21 mouse cellular contexts compared by ENCODE assay signal in genomic region chr6:4723998-4724757, GRCm38 (mm10). TPM values are rescaled to one million over a fixed set of nuclear protein-coding genes. Genes with fewer than 3 reads are reported as not detected.
DNase-seq lines count a peak whose midpoint lies in the region; ATAC-seq lines count a peak whose summit lies in the region.
"Had no signal": no experiment of that assay in that cellular context is flagged by ENCODE, and none has a peak within 500 bp of the region (broad histone marks: within the 10 kb centered on the region; RNA-seq: fewer than 3 reads in every experiment).

No protein-coding gene starts in this region.

- ATAC-seq in forebrain, embryonic 12.5 days (ENCODE audit: low FRiP score) = peak; percentile 67; the same call in 1 of the 2 replicates
- ATAC-seq in neural tube, embryonic 11.5 days (ENCODE audit: insufficient read depth, low FRiP score, low TSS enrichment) = peak; percentile 63; the same call in 1 of the 2 replicates
- peak; percentile 87 for ATAC-seq in neural tube, embryonic 13.5 days (ENCODE audit: low read depth)
- ATAC-seq in erythroid progenitor cell, adult 5-6 weeks (replicated peaks; ENCODE audit: low FRiP score, poor library complexity, severe bottlenecking) = no peak

- no peak overlapping the region for H3K4me3 ChIP-seq in forebrain, embryonic 12.5 days (replicated peaks)
- no peak overlapping the region for H3K4me3 ChIP-seq in forebrain, embryonic 10.5 days
- H3K4me3 ChIP-seq in neural tube, embryonic 11.5 days (ENCODE audit: low read depth, low read length) = no peak overlapping the region
- no peak overlapping the region for H3K4me3 ChIP-seq in neural tube, embryonic 13.5 days
- H3K4me3 ChIP-seq: heart, adult 2 months; heart, embryonic 15.5 days had no signal

- no peaks in the 10 kb centered on the region for H3K36me3 ChIP-seq in forebrain, embryonic 12.5 days (replicated peaks)
- no peaks in the 10 kb centered on the region for H3K36me3 ChIP-seq in forebrain, embryonic 10.5 days (replicated peaks)
- H3K36me3 ChIP-seq in neural tube, embryonic 11.5 days (ENCODE audit: control insufficient read depth, insufficient read depth, low read length) = no peaks in the 10 kb centered on the region
- no peaks in the 10 kb centered on the region for H3K36me3 ChIP-seq in neural tube, embryonic 13.5 days
- H3K36me3 ChIP-seq: heart, embryonic 15.5 days had no signal

- peaks cover 27% of the 10 kb centered on the region for H3K4me1 ChIP-seq in forebrain, embryonic 12.5 days
- H3K4me1 ChIP-seq in forebrain, embryonic 10.5 days = peaks cover 17% of the 10 kb centered on the region
- H3K4me1 ChIP-seq in neural tube, embryonic 11.5 days (ENCODE audit: control insufficient read depth, insufficient read depth, low read length) = peaks cover 6% of the 10 kb centered on the region; the same call in 1 of the 2 replicates
- H3K4me1 ChIP-seq in neural tube, embryonic 13.5 days (replicated peaks) = peaks cover 38% of the 10 kb centered on the region
- H3K4me1 ChIP-seq: heart, embryonic 15.5 days had no signal

- H3K9me3 ChIP-seq in forebrain, embryonic 12.5 days = no peaks in the 10 kb centered on the region
- no peaks in the 10 kb centered on the region for H3K9me3 ChIP-seq in forebrain, embryonic 10.5 days
- H3K9me3 ChIP-seq in neural tube, embryonic 11.5 days (ENCODE audit: control insufficient read depth, low read length) = no peaks in the 10 kb centered on the region
- H3K9me3 ChIP-seq in neural tube, embryonic 13.5 days = no peaks in the 10 kb centered on the region
- H3K9me3 ChIP-seq: heart, embryonic 15.5 days had no signal

- no peak overlapping the region for H3K4me2 ChIP-seq in forebrain, embryonic 12.5 days
- H3K4me2 ChIP-seq in neural tube, embryonic 11.5 days (ENCODE audit: low read depth) = no peak overlapping the region
- peak overlapping the region; percentile 43 for H3K4me2 ChIP-seq in neural tube, embryonic 13.5 days
- H3K4me2 ChIP-seq: heart, embryonic 15.5 days; liver, embryonic 11.5 days; lung, embryonic 14.5 days had no signal

- no peak for DNase-seq in forebrain, embryonic 10.5 days (ENCODE audit: extremely low spot score, low spot score)
- DNase-seq in neural tube, embryonic 11.5 days (ENCODE audit: low spot score) = no peak
- DNase-seq in neural tube, embryonic 10.5 days (ENCODE audit: extremely low spot score, low spot score) = no peak
- DNase-seq in layer of hippocampus, adult 18-20 months (ENCODE audit: low spot score in 2 of 2) = no peak
- no peak for DNase-seq in ovary, postnatal 36 days (ENCODE audit: low spot score)
- DNase-seq: cerebellum, adult 11 months; cerebellum, postnatal 14 days; embryo, embryonic 11 days; gastrocnemius, postnatal 10 days; heart, adult 2 months; kidney, adult 18-20 months; lung, embryonic 14.5 days; midbrain, embryonic 14.5 days; right cerebral cortex, adult 18-20 months had no signal

- H3K9ac ChIP-seq in forebrain, embryonic 12.5 days = no peak overlapping the region
- H3K9ac ChIP-seq in neural tube, embryonic 11.5 days (ENCODE audit: low read length) = no peak overlapping the region
- no peak overlapping the region for H3K9ac ChIP-seq in neural tube, embryonic 13.5 days
- H3K9ac ChIP-seq: heart, embryonic 15.5 days; lung, embryonic 14.5 days had no signal

- WGBS in forebrain, embryonic 12.5 days = 67% methylated on average over 15 of the region's 15 CpGs
- WGBS in forebrain, embryonic 10.5 days = 85% methylated on average over 15 of the region's 15 CpGs
- 43% methylated on average over 15 of the region's 15 CpGs for WGBS in neural tube, embryonic 11.5 days
- WGBS in neural tube, embryonic 13.5 days = 24% methylated on average over 15 of the region's 15 CpGs

- H3K27ac ChIP-seq in forebrain, embryonic 12.5 days = no peak overlapping the region
- H3K27ac ChIP-seq in forebrain, embryonic 10.5 days = no peak overlapping the region
- H3K27ac ChIP-seq in neural tube, embryonic 11.5 days (ENCODE audit: low read depth, low read length) = no peak overlapping the region
- H3K27ac ChIP-seq in neural tube, embryonic 13.5 days (replicated peaks) = peak overlapping the region; percentile 9; the same call in 1 of the 2 replicates
- H3K27ac ChIP-seq: heart, adult 2 months; heart, embryonic 15.5 days; macrophage had no signal

- no peaks in the 10 kb centered on the region for H3K27me3 ChIP-seq in forebrain, embryonic 12.5 days
- no peaks in the 10 kb centered on the region for H3K27me3 ChIP-seq in forebrain, embryonic 10.5 days (ENCODE audit: poor library complexity, severe bottlenecking)
- no peaks in the 10 kb centered on the region for H3K27me3 ChIP-seq in neural tube, embryonic 11.5 days (ENCODE audit: control insufficient read depth, insufficient read depth, low read length)
- no peaks in the 10 kb centered on the region for H3K27me3 ChIP-seq in neural tube, embryonic 13.5 days
- H3K27me3 ChIP-seq: heart, embryonic 15.5 days had no signal

RNA-seq across cellular contexts. Expression of gene Sgce, which starts 22.8 kb away (rescaled TPM):
- polyA plus RNA-seq in forebrain, embryonic 12.5 days (2016; fragmentation: Nextera tagmentation; extraction: Ambion mirVana) = 57.6 and 59.9 TPM in 2 replicates
- polyA plus RNA-seq in forebrain, embryonic 10.5 days (2016; fragmentation: Nextera tagmentation; extraction: Ambion mirVana) = 49.9 and 50.4 TPM in 2 replicates
- polyA plus RNA-seq in neural tube, embryonic 11.5 days (2014; fragmentation: Nextera tagmentation; extraction: Ambion mirVana) = 55.1 and 57.6 TPM in 2 replicates
- 64.7 and 68.5 TPM in 2 replicates for polyA plus RNA-seq in neural tube, embryonic 13.5 days (2015; fragmentation: Nextera tagmentation; extraction: Ambion mirVana)
- 10 to 100 TPM; 35.2 to 35.8 TPM for total RNA-seq in layer of hippocampus, adult 18-20 months (2021)
- total RNA-seq in erythroid progenitor cell, adult 5-6 weeks (2015; ENCODE audit: low replicate concordance) = 3.4 TPM in 1 of 2 replicates, not detected in the other
- total RNA-seq in erythroid progenitor cell, adult 5-6 weeks (2017; ENCODE audit: low replicate concordance) = 0.64 TPM in 1 of 2 replicates, not detected in the other
- total RNA-seq: MEL had no signal

RNA-seq across cellular contexts. Expression of gene Peg10, which starts 22.9 kb away (rescaled TPM):
- polyA plus RNA-seq in forebrain, embryonic 12.5 days (2016; fragmentation: Nextera tagmentation; extraction: Ambion mirVana) = 9.4 and 12.8 TPM in 2 replicates
- polyA plus RNA-seq in forebrain, embryonic 10.5 days (2016; fragmentation: Nextera tagmentation; extraction: Ambion mirVana) = 11.8 and 12.9 TPM in 2 replicates
- polyA plus RNA-seq in neural tube, embryonic 11.5 days (2014; fragmentation: Nextera tagmentation; extraction: Ambion mirVana) = 14.8 and 15.4 TPM in 2 replicates
- 4.5 and 5.7 TPM in 2 replicates for polyA plus RNA-seq in neural tube, embryonic 13.5 days (2015; fragmentation: Nextera tagmentation; extraction: Ambion mirVana)
- 10 to 100 TPM; 10.3 to 12.2 TPM for total RNA-seq in layer of hippocampus, adult 18-20 months (2021)
- not detected in 2 replicates for total RNA-seq in erythroid progenitor cell, adult 5-6 weeks (2015; ENCODE audit: low replicate concordance)
- total RNA-seq in erythroid progenitor cell, adult 5-6 weeks (2017; ENCODE audit: low replicate concordance) = 0.13 TPM in 1 of 2 replicates, not detected in the other
- total RNA-seq: MEL had no signal
